Mouse (Mus musculus) hindbrain, embryonic 12.5 days (tissue): ENCODE measurements around the gene Olfr305. TPM values are rescaled to one million over a fixed set of nuclear protein-coding genes. Genes with fewer than 3 reads are reported as not detected.
"Not testable (repeated sequence)": the region's sequence is repeated elsewhere in the genome, so short reads cannot be mapped to it uniquely, and the experiment has no call there.

Source experiments
- ATAC-seq: fragments of 200-750 bp; cut with Nextera tagmentation; 2 replicates; pipeline ENCODE4 v1.8.0; 2017; ENCODE audit warnings: moderate TSS enrichment; ENCODE audit not compliant: low FRiP score
- H3K27ac ChIP-seq: fragments of 300-500 bp; sonication (generic); 2 replicates; pipeline ENCODE4 v1.5.1; 2016; ENCODE audit warnings: mild to moderate bottlenecking
- H3K27me3 ChIP-seq: fragments of 300-500 bp; sonication (generic); 2 replicates; pipeline ENCODE4 v1.6.1; 2016; ENCODE audit warnings: mild to moderate bottlenecking
- H3K36me3 ChIP-seq: fragments of 300-500 bp; sonication (generic); 2 replicates; pipeline ENCODE4 v1.6.1; 2016; ENCODE audit warnings: mild to moderate bottlenecking
- H3K4me1 ChIP-seq: fragments of 300-500 bp; sonication (generic); 2 replicates; pipeline ENCODE4 v1.6.1; 2016
- H3K4me2 ChIP-seq: fragments of 300-500 bp; sonication (generic); replicated peaks from 2 replicates; pipeline ENCODE4 v1.6.1; 2016; ENCODE audit warnings: mild to moderate bottlenecking
- H3K4me3 ChIP-seq: fragments of 300-500 bp; sonication (generic); 2 replicates; pipeline ENCODE4 v1.5.1; 2016; ENCODE audit warnings: mild to moderate bottlenecking
- H3K9ac ChIP-seq: fragments of 300-500 bp; sonication (generic); 2 replicates; pipeline ENCODE4 v1.6.1; 2016; ENCODE audit warnings: mild to moderate bottlenecking, moderate library complexity
- H3K9me3 ChIP-seq: fragments of 300-500 bp; sonication (generic); replicated peaks from 2 replicates; pipeline ENCODE4 v1.6.1; 2016; ENCODE audit warnings: mild to moderate bottlenecking
- WGBS: fragments of 180-500 bp; shearing (Covaris S2); methylation state at CpG from one replicate; pipeline ENCODE4 v1.1.7; 2016; 5-methylcytosine and 5-hydroxymethylcytosine counted together
- polyA plus RNA-seq: library from polyadenylated mRNA; unstranded; fragments of >200 nt; fragmentation: Nextera tagmentation; extraction: Ambion mirVana; gene quantifications from 2 replicates; pipeline ENCODE4 v1.2.1, GENCODE M21; 2016

Olfr305 gene
- not detected in 2 replicates for polyA plus RNA-seq

DNA sequence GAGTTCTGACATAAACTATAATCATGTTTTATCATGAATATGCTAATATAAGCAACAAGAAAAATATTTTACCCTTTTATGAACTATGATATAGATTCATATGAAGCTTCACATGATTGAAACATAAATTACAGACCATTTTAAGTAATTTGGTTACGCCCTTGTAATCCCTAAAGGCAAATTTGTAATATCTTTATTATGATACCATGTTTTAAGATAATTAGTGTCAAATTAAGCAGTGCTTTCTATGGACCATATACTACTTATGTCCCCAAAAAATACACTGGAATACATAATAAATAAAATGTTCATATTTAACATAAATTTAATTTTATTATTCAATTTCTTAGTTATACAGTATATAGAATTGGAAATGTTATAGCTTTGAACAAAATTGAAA is at the start of gene Olfr305:
TSS of gene Olfr305 (minus strand) at position 101 of the 400 bp plus-strand sequence.
- no peak within 1 kb of the TSS for H3K9ac ChIP-seq
- H3K4me2 ChIP-seq, result no peak within 1 kb of the TSS
- ATAC-seq, result no peak
- H3K4me3 ChIP-seq, result no peak within 1 kb of the TSS
- H3K27ac ChIP-seq, result no peak within 1 kb of the TSS
- H3K36me3 ChIP-seq, result no peaks in the 10 kb centered on the region
- H3K9me3 ChIP-seq, result no peaks in the 10 kb centered on the region
- H3K4me1 ChIP-seq, result no peaks in the 10 kb centered on the region
- 79% methylated on average over 1 of the region's 1 CpGs for WGBS
- no peaks in the 10 kb centered on the region for H3K27me3 ChIP-seq

DNA sequence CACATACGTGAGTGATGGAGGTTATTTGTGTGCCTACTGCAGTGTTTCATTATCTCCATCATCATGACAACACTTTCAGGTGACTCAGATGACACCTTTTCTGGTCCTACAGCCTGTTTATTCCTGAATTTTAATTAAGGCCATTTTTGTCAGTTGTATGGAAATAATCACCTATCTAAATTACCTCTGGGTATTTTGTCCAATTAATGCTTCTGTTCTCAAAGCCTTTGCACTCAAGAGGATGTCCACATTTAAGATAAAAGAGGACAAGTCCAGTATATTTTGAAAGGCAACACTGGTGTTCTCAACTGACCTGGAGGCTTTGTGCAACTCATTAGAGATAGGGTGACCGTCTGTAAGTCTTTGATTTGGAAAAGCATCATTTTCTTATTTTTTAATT is 36.8 kb upstream of the Olfr305 start, which contains the start of gene Olfr301:
TSS of gene Olfr301 (plus strand) at position 301 of the 400 bp plus-strand sequence.
- Histone ChIP-seq H3K27ac (no peak within 1 kb of the TSS), H3K4me3 (no peak within 1 kb of the TSS), H3K27me3 (no peaks in the 10 kb centered on the region), H3K4me1 (no peaks in the 10 kb centered on the region), H3K4me2 (no peak within 1 kb of the TSS), H3K9me3 (no peaks in the 10 kb centered on the region), H3K36me3 (no peaks in the 10 kb centered on the region), H3K9ac (no peak within 1 kb of the TSS)
- 89% methylated on average over 2 of the region's 2 CpGs for WGBS
- ATAC-seq, result no peak

DNA sequence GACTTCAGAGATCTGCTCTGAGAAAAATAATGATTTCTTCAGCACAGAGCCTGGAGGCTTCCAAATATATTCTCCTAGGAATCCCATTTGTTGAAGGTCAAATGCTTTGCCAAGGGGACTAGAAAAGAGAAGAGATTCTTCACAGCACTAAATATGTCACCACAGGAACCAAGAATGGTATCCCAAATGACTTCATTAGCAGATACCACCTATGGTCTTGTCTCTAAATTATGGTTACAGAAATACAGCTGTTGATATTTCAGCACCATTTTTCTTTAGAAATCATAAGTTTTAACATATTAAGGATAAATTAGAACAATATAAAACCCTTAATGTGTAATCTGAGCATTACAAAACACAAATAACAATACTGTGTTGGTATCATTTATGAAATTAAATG is 31.0 kb upstream of the Olfr305 start, which contains the start of gene Olfr303:
TSS of gene Olfr303 (minus strand) at position 101 of the 400 bp plus-strand sequence.
- H3K4me3 ChIP-seq, result no peak within 1 kb of the TSS
- no peaks in the 10 kb centered on the region for H3K36me3 ChIP-seq
- no peak within 1 kb of the TSS for H3K9ac ChIP-seq
- no peaks in the 10 kb centered on the region for H3K4me1 ChIP-seq
- no peak within 1 kb of the TSS for H3K27ac ChIP-seq
- H3K27me3 ChIP-seq, result no peaks in the 10 kb centered on the region
- ATAC-seq, result no peak
- H3K4me2 ChIP-seq, result no peak within 1 kb of the TSS
- no peaks in the 10 kb centered on the region for H3K9me3 ChIP-seq

DNA sequence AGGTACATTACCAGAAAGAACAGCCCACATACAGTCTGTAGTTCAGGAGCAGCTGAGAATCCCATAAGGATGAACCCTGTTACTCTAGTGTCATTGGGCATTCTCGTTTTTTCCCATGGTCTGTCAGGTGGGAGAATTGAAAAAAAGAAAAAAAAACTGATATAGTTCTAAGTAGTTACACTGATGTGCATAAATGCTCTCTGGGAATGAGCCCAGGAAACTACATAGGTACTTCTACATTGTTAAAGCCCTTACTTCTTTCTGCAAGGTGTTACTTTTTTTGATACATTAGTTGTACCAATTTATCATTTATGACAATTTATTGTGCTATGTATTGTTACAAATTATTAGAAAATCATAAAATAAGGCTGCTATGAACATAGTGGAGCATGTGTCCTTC is 19.8 kb upstream of the Olfr305 start, which contains the start of gene Olfr304:
TSS of gene Olfr304 (minus strand) at position 101 of the 400 bp plus-strand sequence.
- no peaks in the 10 kb centered on the region for H3K9me3 ChIP-seq
- no peaks in the 10 kb centered on the region for H3K27me3 ChIP-seq
- H3K9ac ChIP-seq, result no peak within 1 kb of the TSS
- H3K4me3 ChIP-seq, result no peak within 1 kb of the TSS
- H3K36me3 ChIP-seq, result no peaks in the 10 kb centered on the region
- 71% methylated on average over 1 of the region's 1 CpGs for WGBS
- no peaks in the 10 kb centered on the region for H3K4me1 ChIP-seq
- H3K4me2 ChIP-seq, result no peak within 1 kb of the TSS
- H3K27ac ChIP-seq, result no peak within 1 kb of the TSS
- no peak for ATAC-seq

DNA sequence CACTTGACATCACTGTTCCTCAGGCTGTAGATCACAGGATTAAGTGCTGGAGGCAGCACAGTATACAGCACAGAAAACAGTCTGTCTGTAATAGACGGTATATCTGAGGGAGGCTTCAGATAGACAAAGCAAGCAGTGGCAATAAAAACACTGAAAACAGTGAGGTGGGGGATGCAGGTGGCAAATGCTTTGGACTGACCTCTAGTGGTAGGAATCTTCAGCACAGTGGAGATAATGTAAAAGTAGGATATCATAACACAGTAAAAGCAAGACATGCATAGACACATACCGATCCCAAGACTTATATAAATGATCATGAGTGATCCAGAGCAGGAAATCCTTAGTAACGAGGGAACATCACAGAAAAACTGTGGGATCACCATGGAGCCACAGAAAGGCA is 19.0 kb upstream of the Olfr305 start:
- ATAC-seq, result no peak
- Histone ChIP-seq H3K9ac (no peak overlapping the region), H3K4me2 (no peak overlapping the region), H3K4me3 (no peak overlapping the region), H3K36me3 (no peaks in the 10 kb centered on the region), H3K4me1 (no peaks in the 10 kb centered on the region), H3K9me3 (no peaks in the 10 kb centered on the region), H3K27me3 (no peaks in the 10 kb centered on the region), H3K27ac (no peak overlapping the region)
- WGBS, result 82% methylated on average over 3 of the region's 3 CpGs

DNA sequence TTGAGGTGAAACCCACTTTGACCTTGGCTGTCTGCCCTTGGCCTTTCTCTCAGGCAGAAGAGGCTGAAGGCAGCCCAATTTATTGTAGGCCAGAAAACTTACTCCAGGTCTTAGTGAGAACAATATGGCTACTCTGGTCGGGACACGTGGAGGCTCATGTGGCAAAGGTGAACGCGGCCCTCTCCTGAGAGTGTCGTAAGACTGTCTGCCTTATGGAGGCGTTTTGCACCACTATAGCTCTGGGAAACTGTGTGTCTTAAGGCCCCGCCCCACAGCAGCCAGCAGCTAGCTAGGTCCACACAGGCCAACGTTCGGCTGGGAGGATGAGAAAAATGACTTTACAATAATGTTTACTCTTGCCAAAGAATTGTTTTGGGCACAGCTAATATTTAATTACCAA is 20.4 kb downstream of the Olfr305 start:
- not testable (repeated sequence) for H3K4me1 ChIP-seq, H3K4me3 ChIP-seq, H3K9me3 ChIP-seq, H3K4me2 ChIP-seq, H3K27ac ChIP-seq, H3K36me3 ChIP-seq, ATAC-seq, H3K9ac ChIP-seq, H3K27me3 ChIP-seq
- 92% methylated on average over 9 of the region's 9 CpGs for WGBS

DNA sequence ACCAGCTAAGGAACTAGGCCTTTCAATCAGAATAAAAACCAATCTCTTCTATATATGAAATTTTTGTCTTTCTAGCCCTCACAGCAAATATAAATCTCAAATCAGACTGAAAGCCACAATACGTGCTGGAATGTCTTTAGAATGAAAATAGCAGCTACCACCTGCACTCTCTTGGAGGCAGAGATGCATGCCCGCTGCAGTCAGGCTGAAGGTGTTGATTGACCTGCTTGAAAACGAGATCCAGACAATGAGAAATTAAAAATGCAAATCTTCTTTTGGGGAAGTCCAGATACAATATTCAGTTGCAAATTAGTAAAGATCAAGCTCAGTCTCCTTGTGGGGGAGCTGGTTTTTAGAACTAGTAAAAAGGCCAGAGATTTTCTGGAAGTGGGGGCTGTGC is 22.5 kb downstream of the Olfr305 start:
- Histone ChIP-seq H3K27me3 (no peaks in the 10 kb centered on the region), H3K4me2 (no peak overlapping the region), H3K4me3 (no peak overlapping the region), H3K9me3 (no peaks in the 10 kb centered on the region), H3K27ac (no peak overlapping the region), H3K36me3 (no peaks in the 10 kb centered on the region), H3K9ac (no peak overlapping the region), H3K4me1 (no peaks in the 10 kb centered on the region)
- 81% methylated on average over 3 of the region's 3 CpGs for WGBS
- no peak for ATAC-seq

DNA sequence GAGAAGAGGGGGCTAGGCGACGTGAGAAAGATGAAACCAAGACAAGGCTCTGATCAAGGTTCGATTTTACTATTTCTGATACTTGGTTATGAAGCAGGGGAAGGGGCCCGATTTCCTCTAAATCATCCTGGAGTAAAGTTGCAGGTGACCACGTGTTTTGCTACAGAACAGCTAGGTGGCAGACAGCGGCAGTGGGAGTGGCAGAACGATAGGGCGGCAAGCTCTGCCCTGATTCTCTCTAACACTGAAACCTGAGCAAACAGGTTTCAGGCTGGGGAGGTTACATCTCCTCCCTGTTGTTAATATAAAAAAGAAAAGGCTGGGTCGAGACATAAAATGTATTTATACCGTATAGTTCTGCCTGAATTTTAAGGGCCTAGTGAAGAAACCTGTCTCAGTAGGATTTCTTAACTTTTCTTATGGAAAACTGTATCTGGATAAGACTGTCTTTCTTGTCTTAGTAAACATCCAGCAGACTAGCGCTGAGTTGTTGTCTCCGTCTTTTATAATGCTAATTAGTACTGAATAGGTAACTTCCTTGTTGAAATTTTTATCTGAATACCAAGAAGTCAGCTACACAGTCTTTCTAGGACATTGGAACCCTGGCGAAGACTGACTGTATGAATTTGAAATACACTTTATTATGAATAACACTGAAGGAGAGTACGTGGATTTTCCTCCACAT is 23.7 kb downstream of the Olfr305 start:
- Histone ChIP-seq H3K9me3 (no peaks in the 10 kb centered on the region), H3K4me3 (no peak overlapping the region), H3K4me2 (no peak overlapping the region), H3K27me3 (no peaks in the 10 kb centered on the region), H3K36me3 (no peaks in the 10 kb centered on the region), H3K27ac (no peak overlapping the region), H3K4me1 (no peaks in the 10 kb centered on the region), H3K9ac (no peak overlapping the region)
- 81% methylated on average over 14 of the region's 14 CpGs for WGBS
- ATAC-seq, result no peak

DNA sequence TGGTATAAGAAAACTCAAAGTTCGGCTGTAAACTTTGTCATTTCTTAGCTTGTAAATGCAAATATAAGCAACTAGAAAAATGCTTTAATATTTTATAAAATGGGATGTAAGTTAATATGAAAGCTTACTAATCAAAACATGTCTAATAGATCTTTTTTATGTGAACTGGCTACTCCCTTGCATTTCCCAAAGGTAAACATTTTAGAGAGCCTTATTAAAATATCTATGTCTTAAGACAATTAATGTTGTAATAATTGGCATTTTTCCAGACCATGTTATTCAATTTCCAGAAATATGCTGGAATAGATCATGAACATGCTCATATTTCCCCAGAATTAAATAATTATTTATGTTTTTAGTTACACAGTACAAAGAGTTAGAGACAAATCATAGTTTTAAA is 29.2 kb downstream of the Olfr305 start, which contains the start of gene Olfr307:
TSS of gene Olfr307 (minus strand) at position 101 of the 400 bp plus-strand sequence.
- no peaks in the 10 kb centered on the region for H3K36me3 ChIP-seq
- no peak for ATAC-seq
- H3K27ac ChIP-seq, result no peak within 1 kb of the TSS
- H3K4me2 ChIP-seq, result no peak within 1 kb of the TSS
- 76% methylated on average over 1 of the region's 1 CpGs for WGBS
- H3K9me3 ChIP-seq, result no peaks in the 10 kb centered on the region
- H3K27me3 ChIP-seq, result no peaks in the 10 kb centered on the region
- H3K4me3 ChIP-seq, result no peak within 1 kb of the TSS
- no peak within 1 kb of the TSS for H3K9ac ChIP-seq
- H3K4me1 ChIP-seq, result no peaks in the 10 kb centered on the region

DNA sequence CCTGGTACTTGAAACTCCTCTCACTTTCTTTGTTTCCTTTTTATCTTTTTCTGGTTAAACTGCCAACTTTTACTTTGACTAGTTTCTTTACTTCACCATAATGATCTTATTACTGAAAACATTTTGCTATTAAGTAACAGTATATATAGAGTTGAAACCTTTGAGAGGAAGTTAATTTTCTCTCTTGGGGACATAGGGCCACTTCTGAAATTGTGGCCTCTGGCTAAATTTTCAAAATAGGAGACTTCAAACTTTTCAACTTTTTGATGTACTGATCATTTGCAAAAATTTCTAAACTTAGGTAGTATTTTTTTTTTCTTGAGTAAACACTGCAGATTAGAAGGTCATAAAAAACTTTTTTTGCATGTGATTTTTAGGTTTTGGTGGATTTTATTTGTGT is 41.2 kb downstream of the Olfr305 start, which contains the start of gene Olfr308:
TSS of gene Olfr308 (minus strand) at position 101 of the 400 bp plus-strand sequence.
- H3K4me3 ChIP-seq, result no peak within 1 kb of the TSS
- no peaks in the 10 kb centered on the region for H3K4me1 ChIP-seq
- ATAC-seq, result no peak
- H3K4me2 ChIP-seq, result no peak within 1 kb of the TSS
- H3K9me3 ChIP-seq, result no peaks in the 10 kb centered on the region
- H3K27ac ChIP-seq, result no peak within 1 kb of the TSS
- no peak within 1 kb of the TSS for H3K9ac ChIP-seq
- no peaks in the 10 kb centered on the region for H3K27me3 ChIP-seq
- no peaks in the 10 kb centered on the region for H3K36me3 ChIP-seq

DNA sequence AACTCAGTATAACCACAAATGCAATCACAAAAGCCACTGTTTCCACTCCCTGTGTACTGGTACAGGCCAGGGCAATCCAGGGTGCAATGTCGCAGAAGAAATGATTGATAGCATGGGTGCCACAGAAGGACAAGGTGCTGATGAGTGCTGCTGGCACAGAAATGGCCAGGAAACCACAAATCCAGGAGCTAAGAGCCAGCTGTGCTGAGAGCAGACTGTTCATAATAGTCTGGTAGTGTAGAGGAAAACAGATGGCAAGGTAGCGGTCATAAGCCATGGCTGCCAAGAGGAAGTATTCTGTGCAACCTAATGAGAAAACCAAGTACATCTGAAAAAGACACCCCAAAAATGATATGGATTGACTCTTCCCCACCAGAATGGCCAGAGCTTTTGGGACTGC is 45.4 kb downstream of the Olfr305 start:
- Histone ChIP-seq H3K9me3 (no peaks in the 10 kb centered on the region), H3K4me3 (no peak overlapping the region), H3K27ac (no peak overlapping the region), H3K4me1 (no peaks in the 10 kb centered on the region), H3K9ac (no peak overlapping the region), H3K4me2 (no peak overlapping the region), H3K27me3 (no peaks in the 10 kb centered on the region), H3K36me3 (no peaks in the 10 kb centered on the region)
- 99% methylated on average over 2 of the region's 2 CpGs for whole genome bisulfite sequencing
- no peak for ATAC-seq

DNA sequence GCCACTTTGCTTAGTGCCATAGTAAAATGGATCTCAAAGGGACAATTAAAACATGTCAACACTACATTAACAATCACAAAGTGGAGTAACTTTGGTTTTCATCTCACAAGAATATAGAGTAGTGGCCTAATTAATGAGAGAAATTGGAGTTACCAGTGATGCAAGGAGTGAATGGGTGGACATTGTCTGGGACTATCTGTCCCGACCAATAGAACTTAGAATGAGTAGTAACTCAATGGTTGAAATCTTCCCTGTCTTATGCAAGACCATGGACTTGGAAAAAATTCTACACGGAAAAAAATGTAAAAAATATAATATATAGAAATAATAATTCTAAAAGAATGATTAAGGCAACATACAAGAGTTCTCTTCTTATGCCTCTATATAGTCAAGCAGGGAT is 53.1 kb downstream of the Olfr305 start, which contains the start of gene Olfr309:
TSS of gene Olfr309 (minus strand) at position 101 of the 400 bp plus-strand sequence.
- Histone ChIP-seq H3K9ac (no peak within 1 kb of the TSS), H3K27me3 (no peaks in the 10 kb centered on the region), H3K9me3 (no peaks in the 10 kb centered on the region), H3K27ac (no peak within 1 kb of the TSS), H3K4me1 (no peaks in the 10 kb centered on the region), H3K4me2 (no peak within 1 kb of the TSS), H3K36me3 (no peaks in the 10 kb centered on the region), H3K4me3 (no peak within 1 kb of the TSS)
- WGBS, result 74% methylated on average over 2 of the region's 2 CpGs
- no peak for ATAC-seq
